Mouse (Mus musculus) neural tube, embryonic 12.5 days (tissue): ENCODE data around the gene Sirpa. TPM values are rescaled to one million over a fixed set of nuclear protein-coding genes. Genes with fewer than 3 reads are reported as not detected.
A peak's percentile ranks its signal among the peaks of the same experiment; 100 is the strongest.

ENCODE experiments used
- ATAC-seq: fragments of 200-750 bp; cut with Nextera tagmentation; 2 replicates; pipeline ENCODE4 v1.8.0; 2017; ENCODE audit warnings: low read depth, mild to moderate bottlenecking, moderate TSS enrichment, moderate library complexity; ENCODE audit not compliant: low FRiP score
- H3K27ac ChIP-seq: fragments of 300-500 bp; sonication (generic); 2 replicates; pipeline ENCODE4 v1.5.1; 2016
- H3K27me3 ChIP-seq: fragments of 300-500 bp; sonication (generic); replicated peaks from 2 replicates; pipeline ENCODE4 v1.6.1; 2016; ENCODE audit warnings: mild to moderate bottlenecking
- H3K36me3 ChIP-seq: fragments of 300-500 bp; sonication (generic); 2 replicates; pipeline ENCODE4 v1.6.1; 2016; ENCODE audit warnings: mild to moderate bottlenecking
- H3K4me1 ChIP-seq: fragments of 300-500 bp; sonication (generic); 2 replicates; pipeline ENCODE4 v1.6.1; 2016
- H3K4me2 ChIP-seq: fragments of 300-500 bp; sonication (generic); replicated peaks from 2 replicates; pipeline ENCODE4 v1.6.1; 2016; ENCODE audit warnings: mild to moderate bottlenecking
- H3K4me3 ChIP-seq: fragments of 300-500 bp; sonication (generic); 2 replicates; pipeline ENCODE4 v1.5.1; 2016
- H3K9ac ChIP-seq: fragments of 300-500 bp; sonication (generic); 2 replicates; pipeline ENCODE4 v1.6.1; 2016; ENCODE audit warnings: mild to moderate bottlenecking
- H3K9me3 ChIP-seq: fragments of 300-500 bp; sonication (generic); 2 replicates; pipeline ENCODE4 v1.6.1; 2016; ENCODE audit warnings: mild to moderate bottlenecking
- WGBS: fragments of 180-500 bp; shearing (Covaris S2); methylation state at CpG from one replicate; pipeline ENCODE4 v1.1.7; 2016; 5-methylcytosine and 5-hydroxymethylcytosine counted together
- polyA plus RNA-seq: library from polyadenylated mRNA; unstranded; fragments of >200 nt; fragmentation: Nextera tagmentation; extraction: Ambion mirVana; gene quantifications from 2 replicates; pipeline ENCODE4 v1.2.1, GENCODE M21; 2016

The Sirpa gene
- polyA plus RNA-seq, 1 experiment from 2014 or later: 21.9 TPM

DNA sequence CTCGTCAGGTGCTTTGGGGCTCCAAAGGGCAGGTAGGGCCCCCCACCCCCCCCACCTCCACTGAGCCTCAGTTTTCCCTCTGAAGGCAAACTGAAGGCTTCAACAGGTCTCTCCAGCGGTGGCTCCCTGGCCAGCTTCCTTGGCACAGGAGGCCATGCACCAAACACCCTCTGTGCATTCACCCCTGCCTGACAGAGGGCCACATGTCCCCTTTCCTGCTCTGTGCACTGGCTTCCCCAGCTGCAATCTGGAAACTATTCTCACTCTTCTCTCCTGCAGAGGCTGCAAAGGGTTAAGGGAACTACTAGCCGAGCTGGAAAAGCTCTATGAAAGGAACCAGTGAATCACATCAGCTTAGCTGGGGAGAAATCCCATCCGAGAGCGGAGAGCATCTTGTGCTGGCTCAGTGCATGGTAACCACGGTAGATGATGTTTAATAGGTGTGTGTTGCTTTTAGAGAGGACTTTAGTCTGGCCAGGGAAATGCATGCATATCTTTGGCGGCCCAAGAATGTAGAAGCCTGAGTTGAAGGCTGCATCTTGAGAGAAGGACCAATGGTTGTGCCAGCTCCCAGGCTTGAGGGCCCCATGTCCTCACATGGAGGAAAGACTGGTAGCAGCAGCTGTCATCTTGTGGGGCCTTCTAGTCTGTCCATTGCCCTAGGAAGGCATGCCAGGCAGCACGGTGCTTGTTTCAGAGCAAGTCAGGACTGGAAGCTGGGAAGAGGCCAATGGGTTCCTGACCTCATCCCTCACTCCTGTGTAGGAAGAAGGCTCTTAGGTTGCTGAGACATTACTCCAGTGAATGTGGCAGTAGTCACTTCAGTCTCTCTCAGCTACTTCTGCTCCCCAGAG, 6.8 kb downstream of the Sirpa start:
- H3K36me3 ChIP-seq: no peaks in the 10 kb centered on the region
- 66% methylated on average over 8 of the region's 8 CpGs for WGBS
- H3K27ac ChIP-seq: no peak overlapping the region
- H3K27me3 ChIP-seq: no peaks in the 10 kb centered on the region
- H3K4me3 ChIP-seq: no peak overlapping the region
- no peak overlapping the region for H3K9ac ChIP-seq
- no peak for ATAC-seq
- peaks cover 4% of the 10 kb centered on the region for H3K4me1 ChIP-seq
- H3K9me3 ChIP-seq: no peaks in the 10 kb centered on the region
- H3K4me2 ChIP-seq: no peak overlapping the region

DNA sequence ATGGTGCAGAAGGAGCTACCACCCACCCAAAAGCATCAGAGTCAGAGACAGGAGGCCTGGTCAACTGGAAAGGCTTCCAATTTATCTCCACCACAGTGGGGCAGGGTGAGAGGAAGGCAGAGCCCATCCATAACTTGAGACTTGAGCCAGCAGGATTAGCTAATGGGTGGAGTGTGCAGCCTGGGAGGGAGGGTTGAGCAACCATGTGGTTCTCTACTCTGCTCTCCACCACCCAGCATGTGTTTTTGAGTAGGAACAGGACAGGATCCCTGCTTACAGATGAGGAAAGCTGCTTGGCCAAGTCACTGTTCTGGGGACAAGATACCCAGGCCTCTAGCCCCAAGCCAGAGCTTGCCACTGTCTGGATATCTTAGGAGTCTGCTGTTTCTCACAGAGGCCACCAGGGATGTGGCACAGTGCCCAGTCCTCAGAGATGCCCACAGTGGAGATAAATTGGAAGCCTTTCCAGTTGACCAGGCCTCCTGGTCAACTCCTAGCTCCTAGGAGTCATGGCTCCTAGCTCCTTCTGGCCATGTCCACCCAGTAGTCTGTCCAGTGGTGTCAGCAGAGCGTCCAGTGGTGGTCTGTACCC, 8.5 kb downstream of the Sirpa start:
- H3K36me3 ChIP-seq: no peaks in the 10 kb centered on the region
- no peaks in the 10 kb centered on the region for H3K27me3 ChIP-seq
- 90% methylated on average over 1 of the region's 1 CpGs for WGBS
- H3K4me1 ChIP-seq: no peaks in the 10 kb centered on the region
- ATAC-seq: no peak
- H3K4me3 ChIP-seq: no peak overlapping the region
- no peaks in the 10 kb centered on the region for H3K9me3 ChIP-seq
- H3K4me2 ChIP-seq: no peak overlapping the region
- no peak overlapping the region for H3K27ac ChIP-seq
- H3K9ac ChIP-seq: no peak overlapping the region

DNA sequence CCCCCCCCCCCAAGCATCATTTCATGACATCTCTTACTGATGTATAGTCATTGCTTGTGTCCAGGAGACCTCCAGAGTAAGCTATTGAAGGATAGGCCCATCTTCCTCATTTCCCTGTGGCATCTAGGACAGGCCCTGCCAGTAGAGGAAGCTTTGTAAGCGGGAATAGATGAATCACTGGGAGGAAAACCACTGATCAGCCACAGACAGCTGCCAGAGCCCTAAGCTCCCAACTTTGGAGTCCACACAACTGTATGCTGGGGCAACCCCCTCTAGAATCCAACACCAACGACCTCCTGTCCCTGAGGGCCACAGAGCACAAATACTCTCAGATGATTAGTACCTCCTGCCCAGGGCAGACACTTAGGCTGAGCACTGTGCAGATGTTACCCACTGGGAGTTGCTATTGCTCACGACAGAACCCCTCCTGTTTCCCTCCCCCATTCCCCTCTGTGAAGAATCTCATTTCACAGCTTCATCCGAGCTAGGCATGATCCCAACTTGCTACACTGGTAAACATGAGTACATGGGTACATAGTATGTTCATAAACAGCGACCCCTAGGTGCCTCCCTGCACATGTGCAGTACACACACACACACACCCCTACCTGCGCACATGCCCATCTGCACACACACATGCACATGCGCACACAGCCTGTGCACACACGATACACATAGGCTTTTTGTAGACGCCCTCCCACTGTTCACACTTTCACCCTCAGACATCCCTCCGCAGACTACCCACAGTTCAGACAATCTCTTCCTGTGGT, 9.4 kb downstream of the Sirpa start:
- Histone ChIP-seq H3K4me3 (no peak overlapping the region), H3K9ac (no peak overlapping the region), H3K27ac (no peak overlapping the region), H3K4me2 (no peak overlapping the region), H3K4me1 (no peaks in the 10 kb centered on the region), H3K36me3 (no peaks in the 10 kb centered on the region), H3K9me3 (no peaks in the 10 kb centered on the region), H3K27me3 (no peaks in the 10 kb centered on the region)
- no peak for ATAC-seq
- 86% methylated on average over 10 of the region's 10 CpGs for WGBS

DNA sequence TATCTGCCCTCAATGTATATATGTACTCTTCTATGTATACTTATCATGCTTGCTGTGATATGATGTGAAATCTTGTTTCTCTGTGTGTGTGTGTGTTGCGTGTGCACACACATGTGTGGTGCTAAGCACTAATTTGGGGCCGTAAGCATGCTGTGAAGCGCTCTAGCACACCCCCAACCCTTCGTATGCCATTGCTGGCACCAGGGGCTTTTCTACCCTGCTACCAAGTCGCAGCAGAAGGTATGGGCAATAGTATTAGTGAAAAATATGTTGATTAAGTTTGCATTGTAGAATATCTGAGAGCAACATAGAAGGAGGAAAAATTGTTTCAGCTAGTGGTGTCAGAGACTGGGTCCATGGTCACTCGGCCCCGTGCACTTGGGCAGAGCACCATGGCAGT, 10.2 kb downstream of the Sirpa start:
- Histone ChIP-seq H3K27ac (no peak overlapping the region), H3K4me3 (no peak overlapping the region), H3K4me1 (no peaks in the 10 kb centered on the region), H3K36me3 (no peaks in the 10 kb centered on the region), H3K4me2 (no peak overlapping the region), H3K27me3 (no peaks in the 10 kb centered on the region), H3K9me3 (no peaks in the 10 kb centered on the region), H3K9ac (no peak overlapping the region)
- no peak for ATAC-seq
- 95% methylated on average over 7 of the region's 7 CpGs for whole genome bisulfite sequencing

GRCm38 (mm10) chr2:129603536-129603935, 10.9 kb downstream of the Sirpa start:
- 80% methylated on average over 1 of the region's 1 CpGs for WGBS
- Histone ChIP-seq H3K9ac (no peak overlapping the region), H3K9me3 (no peaks in the 10 kb centered on the region), H3K36me3 (no peaks in the 10 kb centered on the region), H3K4me1 (no peaks in the 10 kb centered on the region), H3K27ac (no peak overlapping the region), H3K27me3 (no peaks in the 10 kb centered on the region), H3K4me2 (no peak overlapping the region), H3K4me3 (no peak overlapping the region)
- ATAC-seq: peak; percentile 96

DNA sequence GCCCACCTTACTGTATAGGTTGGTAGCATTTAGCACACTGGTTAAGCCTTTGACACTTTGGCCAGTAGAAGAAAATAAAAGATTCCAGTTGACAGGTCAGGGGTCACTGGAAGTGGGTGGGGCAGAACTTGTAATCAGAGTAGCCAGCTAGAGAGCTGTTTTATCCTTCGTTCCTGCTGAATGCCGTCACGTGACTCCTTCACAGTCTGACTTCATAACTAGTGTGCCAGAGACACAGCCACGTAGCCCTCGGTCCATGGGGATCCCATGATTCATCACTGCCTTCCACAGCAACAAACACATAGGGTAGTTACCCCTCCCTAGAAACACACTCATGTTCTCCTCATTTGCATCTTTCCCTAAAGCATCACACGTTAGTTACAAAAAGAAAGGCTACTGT, 11.4 kb downstream of the Sirpa start:
- no peak overlapping the region for H3K4me2 ChIP-seq
- no peaks in the 10 kb centered on the region for H3K9me3 ChIP-seq
- no peak overlapping the region for H3K9ac ChIP-seq
- 15% methylated on average over 6 of the region's 6 CpGs for WGBS
- H3K27me3 ChIP-seq: no peaks in the 10 kb centered on the region
- no peaks in the 10 kb centered on the region for H3K4me1 ChIP-seq
- no peak overlapping the region for H3K4me3 ChIP-seq
- H3K36me3 ChIP-seq: no peaks in the 10 kb centered on the region
- no peak overlapping the region for H3K27ac ChIP-seq
- no peak for ATAC-seq

DNA sequence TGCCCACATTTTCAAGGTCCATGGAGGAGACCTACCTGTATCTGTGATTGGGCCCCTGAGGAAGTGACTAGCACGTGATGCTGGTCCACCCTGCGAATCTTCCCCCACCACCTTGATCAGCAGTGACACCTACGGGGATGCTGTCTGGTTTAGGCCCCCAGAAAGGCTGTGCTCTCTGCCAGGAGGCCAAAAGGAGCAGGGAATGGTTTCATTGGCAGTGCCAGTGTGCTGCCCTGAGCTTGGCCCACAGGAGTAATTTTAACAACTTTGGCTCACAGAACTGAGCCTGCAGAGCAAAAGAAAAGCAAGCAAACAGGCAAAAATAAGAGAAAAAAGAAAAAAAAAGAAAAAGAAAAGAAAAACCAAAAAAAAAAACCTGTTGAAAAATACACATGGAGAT, 13.2 kb downstream of the Sirpa start:
- Histone ChIP-seq H3K4me2 (no peak overlapping the region), H3K4me3 (no peak overlapping the region), H3K9ac (no peak overlapping the region), H3K27ac (no peak overlapping the region), H3K4me1 (no peaks in the 10 kb centered on the region), H3K36me3 (peaks cover 3% of the 10 kb centered on the region; the same call in 1 of the 2 replicates), H3K9me3 (no peaks in the 10 kb centered on the region), H3K27me3 (no peaks in the 10 kb centered on the region)
- WGBS: 68% methylated on average over 3 of the region's 3 CpGs
- no peak for ATAC-seq

- H3K27ac ChIP-seq: no peak overlapping the region
- H3K36me3 ChIP-seq: peaks cover 3% of the 10 kb centered on the region; the same call in 1 of the 2 replicates
- no peaks in the 10 kb centered on the region for H3K9me3 ChIP-seq
- no peak overlapping the region for H3K4me3 ChIP-seq
- H3K4me1 ChIP-seq: no peaks in the 10 kb centered on the region
- no peaks in the 10 kb centered on the region for H3K27me3 ChIP-seq
- no peak overlapping the region for H3K4me2 ChIP-seq
- ATAC-seq: no peak
- H3K9ac ChIP-seq: no peak overlapping the region
- WGBS: 25% methylated on average over 8 of the region's 8 CpGs
Measured at GRCm38 (mm10) chr2:129606269-129606668, 13.6 kb downstream of the Sirpa start.

DNA sequence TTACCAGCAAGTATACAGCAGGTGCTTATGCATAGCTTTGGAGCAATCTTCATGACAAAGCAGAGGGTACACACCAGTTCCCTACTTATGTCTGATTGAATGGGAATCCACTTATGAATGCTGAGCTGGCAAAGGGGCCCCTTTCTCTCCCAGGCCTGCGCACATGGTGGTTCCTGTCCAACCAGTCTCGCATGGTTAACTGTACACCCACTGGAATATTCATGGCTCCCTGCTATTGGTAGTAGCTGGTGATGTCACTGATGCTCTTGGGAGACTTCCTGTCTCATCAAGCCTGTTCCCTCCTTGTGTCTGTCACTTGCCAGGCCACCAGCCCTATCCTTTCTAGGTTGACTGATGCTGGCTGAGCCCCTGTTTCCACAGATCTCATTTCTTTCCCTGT, 14.3 kb downstream of the Sirpa start:
- no peaks in the 10 kb centered on the region for H3K27me3 ChIP-seq
- no peak overlapping the region for H3K9ac ChIP-seq
- H3K4me1 ChIP-seq: no peaks in the 10 kb centered on the region
- peaks cover 3% of the 10 kb centered on the region; the same call in 1 of the 2 replicates for H3K36me3 ChIP-seq
- H3K4me2 ChIP-seq: no peak overlapping the region
- no peaks in the 10 kb centered on the region for H3K9me3 ChIP-seq
- 82% methylated on average over 2 of the region's 2 CpGs for WGBS
- ATAC-seq: no peak
- H3K27ac ChIP-seq: no peak overlapping the region
- no peak overlapping the region for H3K4me3 ChIP-seq

GRCm38 (mm10) chr2:129613971-129614370, 21.3 kb downstream of the Sirpa start:
- peaks cover 11% of the 10 kb centered on the region; the same call in 1 of the 2 replicates for H3K36me3 ChIP-seq
- H3K9me3 ChIP-seq: no peaks in the 10 kb centered on the region
- WGBS: 88% methylated on average over 6 of the region's 6 CpGs
- no peak overlapping the region for H3K4me2 ChIP-seq
- H3K9ac ChIP-seq: no peak overlapping the region
- H3K27me3 ChIP-seq: no peaks in the 10 kb centered on the region
- H3K27ac ChIP-seq: no peak overlapping the region
- H3K4me1 ChIP-seq: no peaks in the 10 kb centered on the region
- no peak overlapping the region for H3K4me3 ChIP-seq
- ATAC-seq: no peak

DNA sequence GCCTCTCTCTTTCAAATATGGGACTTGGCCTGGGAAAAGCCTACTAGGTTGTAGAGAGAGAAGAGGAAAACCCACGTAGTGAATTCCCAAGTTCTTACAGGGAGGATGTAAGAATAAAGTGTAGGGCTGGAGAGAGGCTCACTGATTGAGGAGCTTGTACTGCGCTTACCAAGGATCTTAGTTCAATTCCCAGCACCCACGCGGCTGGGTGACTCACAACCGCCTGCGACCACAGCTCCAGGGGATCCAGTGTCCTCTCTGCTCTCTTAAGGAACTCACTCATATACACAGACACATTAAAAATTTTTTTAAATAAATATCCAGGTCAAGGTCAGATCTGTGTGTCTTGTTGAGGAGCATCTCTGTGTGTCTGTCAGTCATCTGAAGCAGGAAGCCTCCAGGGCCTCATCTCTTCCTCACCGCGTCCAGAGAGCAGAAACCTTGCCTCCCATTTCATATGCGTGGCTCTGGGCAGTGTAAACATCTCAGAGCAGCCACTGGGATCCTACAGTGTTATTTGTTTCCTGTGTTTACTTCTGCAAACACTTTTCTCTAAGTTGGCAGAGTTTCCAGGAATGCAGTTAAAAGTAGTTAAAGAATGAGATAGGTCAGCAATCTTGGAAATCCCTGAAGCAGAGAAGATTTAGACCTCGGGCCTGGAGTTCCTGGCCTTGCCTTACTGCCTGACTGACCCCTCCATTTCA, 22.0 kb downstream of the Sirpa start:
- Histone ChIP-seq H3K4me2 (no peak overlapping the region), H3K9ac (no peak overlapping the region), H3K9me3 (no peaks in the 10 kb centered on the region), H3K27ac (no peak overlapping the region), H3K4me1 (no peaks in the 10 kb centered on the region), H3K36me3 (peaks cover 11% of the 10 kb centered on the region; the same call in 1 of the 2 replicates), H3K4me3 (no peak overlapping the region), H3K27me3 (no peaks in the 10 kb centered on the region)
- WGBS: 92% methylated on average over 10 of the region's 10 CpGs
- no peak for ATAC-seq

GRCm38 (mm10) chr2:129620148-129620547, 27.5 kb downstream of the Sirpa start:
- Histone ChIP-seq H3K9ac (no peak overlapping the region), H3K4me3 (no peak overlapping the region), H3K4me1 (peaks cover 7% of the 10 kb centered on the region; the same call in 1 of the 2 replicates), H3K9me3 (no peaks in the 10 kb centered on the region), H3K36me3 (0 out of 2 replicates have a peak, but pooled peaks cover 8% of the 10 kb centered on the region), H3K27me3 (no peaks in the 10 kb centered on the region), H3K4me2 (no peak overlapping the region), H3K27ac (no peak overlapping the region)
- 84% methylated on average over 7 of the region's 7 CpGs for WGBS
- ATAC-seq: no peak
